Mouse (Mus musculus): ENCODE measurements around the gene Pum3. TPM values are rescaled to one million over a fixed set of nuclear protein-coding genes. Genes with fewer than 3 reads are reported as not detected.

Pum3 gene
- 80.7 and 100 TPM in 2 replicates for polyA plus RNA-seq (2014; fragmentation: Nextera tagmentation; extraction: Ambion mirVana)

DNA sequence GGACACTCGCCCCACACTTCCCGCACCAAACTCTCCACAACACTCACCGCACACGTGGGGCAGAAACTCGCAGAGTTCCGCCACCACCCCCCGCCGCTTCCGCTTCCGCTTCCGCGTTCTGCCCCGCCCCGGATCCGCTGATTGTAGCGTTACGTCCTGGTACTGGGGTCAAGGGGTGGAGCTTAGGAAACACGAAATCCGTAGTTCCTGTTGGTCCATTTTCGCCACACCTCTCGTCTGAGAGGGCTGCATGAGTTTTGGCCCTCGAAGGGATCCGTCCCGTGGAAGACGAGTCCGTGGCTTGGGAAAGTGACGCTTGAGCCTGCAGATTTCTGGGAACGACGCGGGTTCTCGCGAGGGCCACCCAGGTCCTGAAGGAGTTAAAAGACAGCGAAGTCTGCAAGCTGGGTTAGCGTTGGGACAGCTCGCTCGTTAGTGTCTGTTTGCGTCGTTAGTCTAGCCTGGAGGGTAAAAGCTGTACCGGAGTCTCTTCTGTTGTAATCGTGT is at the start of gene Pum3:
TSS of gene Pum3 (minus strand) at position 81 of the 507 bp plus-strand sequence.
- WGBS = under 1% methylated on average over 40 of the region's 40 CpGs
- Histone ChIP-seq H3K4me1 (ENCODE audit: control insufficient read depth, insufficient read depth, low read length) (peaks cover 14% of the 10 kb centered on the region), H3K27ac (ENCODE audit: low read depth, low read length) (peak within 1 kb of the TSS; percentile 60), H3K36me3 (ENCODE audit: control insufficient read depth, insufficient read depth, low read length) (no peaks in the 10 kb centered on the region), H3K9ac (ENCODE audit: low read length) (peak within 1 kb of the TSS; percentile 88), H3K4me2 (peak within 1 kb of the TSS; percentile 87), H3K9me3 (ENCODE audit: control insufficient read depth, low read length) (no peaks in the 10 kb centered on the region), H3K4me3 (ENCODE audit: low read depth, low read length) (peak within 1 kb of the TSS; percentile 57), H3K27me3 (ENCODE audit: control insufficient read depth, insufficient read depth, low read length) (no peaks in the 10 kb centered on the region)
- ATAC-seq (ENCODE audit: low FRiP score) = peak; percentile 99
- peak; percentile 98 for DNase-seq (ENCODE audit: low spot score, missing footprints)

GRCm38 (mm10) chr19:27466691-27467090 is 37.1 kb upstream of the Pum3 start:
- ATAC-seq (ENCODE audit: low FRiP score) (no peak), DNase-seq (ENCODE audit: low spot score, missing footprints) (peak; percentile 33)
- Histone ChIP-seq H3K9ac (ENCODE audit: low read length) (no peak overlapping the region), H3K4me2 (no peak overlapping the region), H3K27me3 (ENCODE audit: control insufficient read depth, insufficient read depth, low read length) (no peaks in the 10 kb centered on the region), H3K4me3 (ENCODE audit: low read depth, low read length) (no peak overlapping the region), H3K4me1 (ENCODE audit: control insufficient read depth, insufficient read depth, low read length) (no peaks in the 10 kb centered on the region), H3K36me3 (ENCODE audit: control insufficient read depth, insufficient read depth, low read length) (no peaks in the 10 kb centered on the region), H3K9me3 (ENCODE audit: control insufficient read depth, low read length) (no peaks in the 10 kb centered on the region), H3K27ac (ENCODE audit: low read depth, low read length) (no peak overlapping the region)
- 91% methylated on average over 4 of the region's 4 CpGs for WGBS

DNA sequence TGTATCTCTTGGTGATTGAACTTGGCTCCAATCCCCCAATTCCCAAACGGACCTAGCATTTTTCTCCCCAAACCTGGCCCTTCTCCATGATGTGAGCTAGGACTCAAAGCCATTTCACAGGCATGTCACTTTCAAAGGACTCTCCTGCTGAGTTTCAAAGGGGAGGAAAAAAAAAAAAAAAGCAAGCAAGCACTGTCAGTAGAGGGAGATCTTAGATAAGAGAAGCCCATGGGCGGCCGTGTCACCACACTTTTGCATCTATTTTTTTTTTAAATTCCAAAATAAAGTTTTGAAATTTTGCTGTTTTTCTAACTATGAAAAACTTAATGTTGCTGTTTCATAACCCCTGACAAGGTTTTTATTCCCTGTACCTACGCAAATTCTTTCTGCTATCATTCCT is 33.0 kb upstream of the Pum3 start:
- DNase-seq (ENCODE audit: low spot score, missing footprints) = no peak
- ATAC-seq (ENCODE audit: low FRiP score) = no peak
- H3K9ac ChIP-seq (ENCODE audit: low read length) = no peak overlapping the region
- no peaks in the 10 kb centered on the region for H3K27me3 ChIP-seq (ENCODE audit: control insufficient read depth, insufficient read depth, low read length)
- H3K9me3 ChIP-seq (ENCODE audit: control insufficient read depth, low read length) = no peaks in the 10 kb centered on the region
- no peak overlapping the region for H3K4me2 ChIP-seq
- no peak overlapping the region for H3K4me3 ChIP-seq (ENCODE audit: low read depth, low read length)
- H3K27ac ChIP-seq (ENCODE audit: low read depth, low read length) = no peak overlapping the region
- 75% methylated on average over 4 of the region's 4 CpGs for WGBS
- H3K36me3 ChIP-seq (ENCODE audit: control insufficient read depth, insufficient read depth, low read length) = no peaks in the 10 kb centered on the region
- no peaks in the 10 kb centered on the region for H3K4me1 ChIP-seq (ENCODE audit: control insufficient read depth, insufficient read depth, low read length)

GRCm38 (mm10) chr19:27450458-27450857 is 20.8 kb upstream of the Pum3 start:
- ATAC-seq (ENCODE audit: low FRiP score) (peak; percentile 50; the same call in 1 of the 2 replicates), DNase-seq (ENCODE audit: low spot score, missing footprints) (peak; percentile 94)
- no peak overlapping the region for H3K4me3 ChIP-seq (ENCODE audit: low read depth, low read length)
- no peaks in the 10 kb centered on the region for H3K4me1 ChIP-seq (ENCODE audit: control insufficient read depth, insufficient read depth, low read length)
- no peaks in the 10 kb centered on the region for H3K9me3 ChIP-seq (ENCODE audit: control insufficient read depth, low read length)
- 55% methylated on average over 4 of the region's 4 CpGs for WGBS
- H3K27ac ChIP-seq (ENCODE audit: low read depth, low read length) = no peak overlapping the region
- no peaks in the 10 kb centered on the region for H3K27me3 ChIP-seq (ENCODE audit: control insufficient read depth, insufficient read depth, low read length)
- no peaks in the 10 kb centered on the region for H3K36me3 ChIP-seq (ENCODE audit: control insufficient read depth, insufficient read depth, low read length)
- H3K4me2 ChIP-seq = no peak overlapping the region
- H3K9ac ChIP-seq (ENCODE audit: low read length) = no peak overlapping the region

- Histone ChIP-seq H3K4me1 (ENCODE audit: control insufficient read depth, insufficient read depth, low read length) (no peaks in the 10 kb centered on the region), H3K27ac (ENCODE audit: low read depth, low read length) (no peak overlapping the region), H3K9ac (ENCODE audit: low read length) (no peak overlapping the region), H3K9me3 (ENCODE audit: control insufficient read depth, low read length) (no peaks in the 10 kb centered on the region), H3K27me3 (ENCODE audit: control insufficient read depth, insufficient read depth, low read length) (no peaks in the 10 kb centered on the region), H3K36me3 (ENCODE audit: control insufficient read depth, insufficient read depth, low read length) (no peaks in the 10 kb centered on the region), H3K4me2 (no peak overlapping the region), H3K4me3 (ENCODE audit: low read depth, low read length) (no peak overlapping the region)
- ATAC-seq (ENCODE audit: low FRiP score) (peak; percentile 58; the same call in 1 of the 2 replicates), DNase-seq (ENCODE audit: low spot score, missing footprints) (peak; percentile 94)
- 26% methylated on average over 7 of the region's 7 CpGs for WGBS
Observed at GRCm38 (mm10) chr19:27447515-27447914, 17.9 kb upstream of the Pum3 start.

- ATAC-seq (ENCODE audit: low FRiP score) (no peak), DNase-seq (ENCODE audit: low spot score, missing footprints) (no peak)
- 84% methylated on average over 5 of the region's 5 CpGs for WGBS
Observed at GRCm38 (mm10) chr19:27441106-27441505, 11.5 kb upstream of the Pum3 start.

GRCm38 (mm10) chr19:27437982-27438652 is 8.5 kb upstream of the Pum3 start:
- no peak overlapping the region for H3K9ac ChIP-seq (ENCODE audit: low read length)
- H3K27me3 ChIP-seq (ENCODE audit: control insufficient read depth, insufficient read depth, low read length) = no peaks in the 10 kb centered on the region
- no peaks in the 10 kb centered on the region for H3K36me3 ChIP-seq (ENCODE audit: control insufficient read depth, insufficient read depth, low read length)
- DNase-seq (ENCODE audit: low spot score, missing footprints) = no peak
- no peaks in the 10 kb centered on the region for H3K4me1 ChIP-seq (ENCODE audit: control insufficient read depth, insufficient read depth, low read length)
- WGBS = 86% methylated on average over 10 of the region's 10 CpGs
- no peak overlapping the region for H3K27ac ChIP-seq (ENCODE audit: low read depth, low read length)
- ATAC-seq (ENCODE audit: low FRiP score) = no peak
- no peak overlapping the region for H3K4me2 ChIP-seq
- no peak overlapping the region for H3K4me3 ChIP-seq (ENCODE audit: low read depth, low read length)
- no peaks in the 10 kb centered on the region for H3K9me3 ChIP-seq (ENCODE audit: control insufficient read depth, low read length)

More at GRCm38 (mm10) chr19:27441106-27441505, 11.5 kb upstream of the Pum3 start:
- Histone ChIP-seq H3K9me3 (ENCODE audit: control insufficient read depth, low read length) (no peaks in the 10 kb centered on the region), H3K9ac (ENCODE audit: low read length) (no peak overlapping the region), H3K4me1 (ENCODE audit: control insufficient read depth, insufficient read depth, low read length) (no peaks in the 10 kb centered on the region), H3K4me2 (no peak overlapping the region), H3K36me3 (ENCODE audit: control insufficient read depth, insufficient read depth, low read length) (no peaks in the 10 kb centered on the region), H3K27ac (ENCODE audit: low read depth, low read length) (no peak overlapping the region), H3K4me3 (ENCODE audit: low read depth, low read length) (no peak overlapping the region), H3K27me3 (ENCODE audit: control insufficient read depth, insufficient read depth, low read length) (no peaks in the 10 kb centered on the region)

GRCm38 (mm10) chr19:27430406-27430805 is 781 bp upstream of the Pum3 start:
- H3K4me1 ChIP-seq (ENCODE audit: control insufficient read depth, insufficient read depth, low read length) = peaks cover 14% of the 10 kb centered on the region
- DNase-seq (ENCODE audit: low spot score, missing footprints) (no peak), ATAC-seq (ENCODE audit: low FRiP score) (no peak)
- no peaks in the 10 kb centered on the region for H3K9me3 ChIP-seq (ENCODE audit: control insufficient read depth, low read length)
- H3K9ac ChIP-seq (ENCODE audit: low read length) = peak overlapping the region; percentile 88
- WGBS = 1% methylated on average over 10 of the region's 10 CpGs
- no peaks in the 10 kb centered on the region for H3K36me3 ChIP-seq (ENCODE audit: control insufficient read depth, insufficient read depth, low read length)
- H3K27me3 ChIP-seq (ENCODE audit: control insufficient read depth, insufficient read depth, low read length) = no peaks in the 10 kb centered on the region
- H3K27ac ChIP-seq (ENCODE audit: low read depth, low read length) = peak overlapping the region; percentile 60
- H3K4me2 ChIP-seq = peak overlapping the region; percentile 87
- peak overlapping the region; percentile 57 for H3K4me3 ChIP-seq (ENCODE audit: low read depth, low read length)

GRCm38 (mm10) chr19:27429281-27429680 is 344 bp downstream of the Pum3 start:
- H3K4me3 ChIP-seq (ENCODE audit: low read depth, low read length) = peak overlapping the region; percentile 57
- peak overlapping the region; percentile 64 for H3K4me2 ChIP-seq

More at GRCm38 (mm10) chr19:27429281-27429680, 344 bp downstream of the Pum3 start:
- ATAC-seq (ENCODE audit: low FRiP score) (no peak), DNase-seq (ENCODE audit: low spot score, missing footprints) (no peak)
- Histone ChIP-seq H3K4me1 (ENCODE audit: control insufficient read depth, insufficient read depth, low read length) (peaks cover 14% of the 10 kb centered on the region), H3K36me3 (ENCODE audit: control insufficient read depth, insufficient read depth, low read length) (no peaks in the 10 kb centered on the region), H3K27me3 (ENCODE audit: control insufficient read depth, insufficient read depth, low read length) (no peaks in the 10 kb centered on the region), H3K9me3 (ENCODE audit: control insufficient read depth, low read length) (no peaks in the 10 kb centered on the region), H3K9ac (ENCODE audit: low read length) (peak overlapping the region; percentile 64), H3K27ac (ENCODE audit: low read depth, low read length) (no peak overlapping the region)
- WGBS = 0% methylated on average over 16 of the region's 16 CpGs
